ENCODE assay signal across 26 mouse cellular contexts in the genomic region with DNA sequence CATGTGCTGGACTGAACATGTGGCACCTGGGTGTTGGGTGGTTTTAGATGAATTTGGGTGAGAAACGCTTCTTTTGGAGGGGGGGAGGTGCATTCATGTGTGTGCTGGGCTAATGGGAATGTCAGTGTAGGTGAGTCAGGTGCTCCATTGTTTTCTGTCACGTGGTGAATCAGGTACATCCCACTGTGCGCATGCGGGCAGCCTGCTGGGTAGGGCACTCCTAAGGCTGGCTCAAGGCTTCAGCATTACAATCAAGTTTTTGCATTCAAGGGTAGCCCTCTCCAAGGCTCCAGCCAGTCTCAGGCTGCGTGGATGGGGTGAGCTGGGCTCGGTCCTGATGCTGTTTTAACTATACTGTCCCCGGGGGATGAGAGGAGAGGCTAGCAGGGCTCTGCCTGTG. TPM values are rescaled to one million over a fixed set of nuclear protein-coding genes. Genes with fewer than 3 reads are reported as not detected.
"Had no signal": no experiment of that assay in that cellular context is flagged by ENCODE, and none has a peak within 500 bp of the region (broad histone marks: within the 10 kb centered on the region; RNA-seq: fewer than 3 reads in every experiment).

No protein-coding gene starts in this region.

- H3K4me3 ChIP-seq: heart, adult 2 months; heart, embryonic 13.5 days; heart, embryonic 15.5 days; hindbrain, embryonic 13.5 days; hindbrain, embryonic 15.5 days; layer of hippocampus, adult 2 months; limb, embryonic 13.5 days; limb, embryonic 15.5 days; liver, embryonic 12.5 days had no signal

- H3K4me2 ChIP-seq: heart, embryonic 11.5 days; heart, embryonic 13.5 days; heart, embryonic 15.5 days; hindbrain, embryonic 13.5 days; hindbrain, embryonic 15.5 days; limb, embryonic 13.5 days; limb, embryonic 15.5 days; liver, embryonic 12.5 days had no signal

- H3K9ac ChIP-seq: heart, embryonic 13.5 days; heart, embryonic 15.5 days; hindbrain, embryonic 13.5 days; hindbrain, embryonic 15.5 days; limb, embryonic 13.5 days; limb, embryonic 15.5 days; liver, embryonic 12.5 days; liver, embryonic 14.5 days had no signal

- H3K9me3 ChIP-seq: heart, embryonic 13.5 days; heart, embryonic 15.5 days; hindbrain, embryonic 13.5 days; hindbrain, embryonic 15.5 days; limb, embryonic 13.5 days; limb, embryonic 15.5 days; liver, embryonic 12.5 days had no signal

- H3K27ac ChIP-seq: heart, adult 2 months; heart, embryonic 13.5 days; heart, embryonic 15.5 days; hindbrain, embryonic 13.5 days; hindbrain, embryonic 15.5 days; hindbrain, postnatal 0 days; layer of hippocampus, adult 2 months; limb, embryonic 13.5 days; limb, embryonic 15.5 days; liver, embryonic 12.5 days; liver, embryonic 14.5 days had no signal

- DNase-seq: gastrocnemius, postnatal 14 days; gastrocnemius, postnatal 36 days; heart, adult 11 months; heart, adult 2 months; heart, postnatal 14 days; heart, postnatal 36 days; kidney, adult 11 months; kidney, adult 2 months; kidney, adult 9 months; kidney, postnatal 10 days; kidney, postnatal 25 days; kidney, postnatal 4 days; layer of hippocampus, postnatal 36 days; left cerebral cortex, postnatal 4 days had no signal

- H3K4me1 ChIP-seq: heart, embryonic 13.5 days; heart, embryonic 15.5 days; liver, embryonic 12.5 days had no signal

- ATAC-seq: hindbrain, postnatal 0 days; intestine, embryonic 16.5 days; liver, embryonic 12.5 days had no signal

- H3K36me3 ChIP-seq: heart, embryonic 13.5 days; heart, embryonic 15.5 days; hindbrain, embryonic 13.5 days; hindbrain, embryonic 15.5 days; limb, embryonic 13.5 days; limb, embryonic 15.5 days; liver, embryonic 12.5 days had no signal

RNA-seq across cellular contexts. Expression of gene Zc3h12a, which starts 35.1 kb away (rescaled TPM):
- total RNA-seq: hindbrain, postnatal 0 days had no signal
